Mouse (Mus musculus) left cerebral cortex, postnatal 25 days (tissue): ENCODE data around the gene Tmem81. TPM values are rescaled to one million over a fixed set of nuclear protein-coding genes. Genes with fewer than 3 reads are reported as not detected.

Experiments
- DNase-seq, 2 experiments: peaks; one replicate each; pipeline ENCODE4 v3.0.0; 2022; ENCODE audit warnings: low spot score in 2 of 2, mixed read lengths in 1 of 2
- intact Hi-C: fragments of 180-260 bp; cut with DNase I; formaldehyde crosslinking; loops from one replicate; pipeline ENCODE4 v1.15.1; 2025
- total RNA-seq, 2 experiments: library from RNA; stranded (reverse); gene quantifications; 2 replicates each; pipeline ENCODE4 v1.2.3; 2021

The Tmem81 gene
- total RNA-seq, 2 experiments from 2014 or later: 3.6 to 3.9 TPM

DNA sequence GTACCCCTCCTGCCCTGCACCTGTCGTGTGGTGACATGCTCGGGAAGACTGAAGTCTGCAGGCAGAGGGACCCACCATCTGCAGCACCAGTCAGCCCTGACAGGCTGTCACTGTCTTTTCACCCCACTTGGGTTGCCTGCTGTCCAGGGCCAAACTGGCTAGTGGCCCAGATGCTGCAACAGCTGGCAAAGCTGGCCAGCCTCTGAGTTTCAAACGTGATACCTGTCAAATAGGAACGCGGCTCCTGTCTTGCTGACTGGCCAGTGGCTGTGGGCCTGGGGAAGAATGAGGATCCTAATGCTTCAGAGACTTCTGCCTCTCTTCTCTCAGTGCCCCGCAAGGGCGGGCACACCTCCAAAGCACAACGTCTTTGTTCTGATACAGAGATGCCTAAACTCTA lies 37.8 kb downstream of the Tmem81 start:
- no peak for DNase-seq
- intact Hi-C loops: no loop called here

DNA sequence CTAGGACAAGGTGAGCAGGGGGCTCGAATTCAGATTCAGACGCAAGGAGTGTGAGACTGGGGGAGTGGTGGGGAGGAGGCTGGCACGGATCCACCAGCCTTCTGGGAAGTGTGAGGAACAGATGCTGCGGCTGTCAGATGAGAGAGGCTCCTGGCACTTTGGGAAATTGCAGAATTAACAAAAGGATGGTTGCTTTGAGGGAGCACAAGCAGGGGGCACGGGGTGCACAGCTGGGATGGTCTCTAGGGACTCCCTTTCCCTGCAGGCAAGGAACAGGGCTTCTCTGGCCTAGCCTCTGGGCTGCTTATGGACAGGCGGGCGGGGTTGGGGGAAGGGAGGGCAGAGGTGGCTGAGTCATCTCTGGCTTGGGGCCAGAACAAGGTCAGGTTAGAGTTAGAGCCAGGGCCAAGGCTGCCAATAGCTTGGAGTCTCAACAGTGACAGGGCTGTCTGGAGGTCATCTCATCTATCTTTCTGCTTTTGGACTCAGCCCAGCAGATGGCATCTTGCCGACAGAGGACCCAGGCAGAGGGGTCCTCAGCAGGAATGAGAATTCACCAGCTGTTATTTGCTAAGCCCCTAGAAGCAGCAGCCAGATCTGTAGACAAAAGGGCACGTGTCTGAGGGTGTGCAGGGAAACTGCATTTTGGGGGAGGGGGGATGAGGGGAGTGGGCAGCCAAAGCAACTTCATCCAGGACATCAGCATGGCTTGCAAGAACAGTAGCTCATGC lies 52.0 kb downstream of the Tmem81 start:
- intact Hi-C loops: no loop called here
- DNase-seq: no peak

Other genes with a start within 250 kb of the Tmem81 start
- 10 to 100 TPM; 11.3 to 14.1 TPM for gene Klhdc8a, start 207.6 kb upstream of the Tmem81 start, total RNA-seq
- under 1 TPM; 0.94 to 0.96 TPM for gene Nuak2, start 190.1 kb upstream of the Tmem81 start, total RNA-seq
- gene Tmcc2, start 114.9 kb upstream of the Tmem81 start, total RNA-seq: 100 to 1,000 TPM; 158 to 162 TPM
- 10 to 100 TPM; 40.3 to 43.2 TPM for gene Dstyk, start 88.7 kb upstream of the Tmem81 start, total RNA-seq
- 10 to 100 TPM; 50.4 to 55.0 TPM for gene Rbbp5, start 28.9 kb upstream of the Tmem81 start, total RNA-seq
- 10 to 100 TPM; 60.4 to 71.0 TPM for gene Cntn2, start 37.0 kb downstream of the Tmem81 start, total RNA-seq
- gene Nfasc, start 235.6 kb downstream of the Tmem81 start, total RNA-seq: 100 to 1,000 TPM; 156 to 186 TPM